Mouse (Mus musculus) erythroblast, embryonic 14.5 days (primary cell): ENCODE results near the gene C1rl.

Experiments used
- GATA1 ChIP-seq: IDR thresholded peaks from 2 replicates; pipeline ENCODE4 v1.6.1; 2012; ENCODE audit warnings: low read length, inconsistent platforms, mixed read lengths
- TAL1 ChIP-seq: IDR thresholded peaks from 3 replicates; pipeline ENCODE4 v1.6.1; 2012; ENCODE audit warnings: low read length, inconsistent platforms, mixed read lengths

- TF ChIP-seq TAL1, result no peak
- no peak for TF ChIP-seq GATA1
Observed at GRCm38 (mm10) chr6:124501473-124501872, 8.6 kb downstream of the C1rl start.
